Mouse (Mus musculus) embryonic facial prominence, embryonic 12.5 days (tissue): Measurements from ENCODE around the gene Sgsm3. TPM values are rescaled to one million over a fixed set of nuclear protein-coding genes. Genes with fewer than 3 reads are reported as not detected.

Source experiments
- ATAC-seq: fragments of 200-750 bp; cut with Nextera tagmentation; 2 replicates; pipeline ENCODE4 v1.8.0; 2017; ENCODE audit not compliant: insufficient number of reproducible peaks, insufficient read depth, low FRiP score, low TSS enrichment
- H3K27ac ChIP-seq: fragments of 300-500 bp; sonication (generic); 2 replicates; pipeline ENCODE4 v1.5.1; 2016; ENCODE audit warnings: mild to moderate bottlenecking
- H3K27me3 ChIP-seq: fragments of 300-500 bp; sonication (generic); 2 replicates; pipeline ENCODE4 v1.6.1; 2016; ENCODE audit warnings: mild to moderate bottlenecking, moderate library complexity
- H3K36me3 ChIP-seq: fragments of 300-500 bp; sonication (generic); 2 replicates; pipeline ENCODE4 v1.6.1; 2016; ENCODE audit warnings: mild to moderate bottlenecking
- H3K4me1 ChIP-seq: fragments of 300-500 bp; sonication (generic); 2 replicates; pipeline ENCODE4 v1.6.1; 2016
- H3K4me2 ChIP-seq: fragments of 300-500 bp; sonication (generic); replicated peaks from 2 replicates; pipeline ENCODE4 v1.6.1; 2016; ENCODE audit warnings: mild to moderate bottlenecking, moderate library complexity
- H3K4me3 ChIP-seq: fragments of 300-500 bp; sonication (generic); 2 replicates; pipeline ENCODE4 v1.5.1; 2016; ENCODE audit warnings: mild to moderate bottlenecking
- H3K9ac ChIP-seq: fragments of 300-500 bp; sonication (generic); 2 replicates; pipeline ENCODE4 v1.6.1; 2016; ENCODE audit warnings: mild to moderate bottlenecking, moderate library complexity
- H3K9me3 ChIP-seq: fragments of 300-500 bp; sonication (generic); 2 replicates; pipeline ENCODE4 v1.6.1; 2016; ENCODE audit warnings: mild to moderate bottlenecking, moderate library complexity
- WGBS: fragments of 180-500 bp; shearing (Covaris S2); methylation state at CpG from one replicate; pipeline ENCODE4 v1.1.7; 2016; 5-methylcytosine and 5-hydroxymethylcytosine counted together
- polyA plus RNA-seq: library from polyadenylated mRNA; unstranded; fragments of >200 nt; fragmentation: Nextera tagmentation; extraction: Ambion mirVana; gene quantifications from 2 replicates; pipeline ENCODE4 v1.2.1, GENCODE M21; 2016

Sgsm3 gene
- polyA plus RNA-seq, 1 experiment from 2014 or later, result 31.7 TPM

- ATAC-seq, result peak; percentile 88
- Histone ChIP-seq H3K4me2 (peak within 1 kb of the TSS; percentile 70), H3K36me3 (peaks cover 23% of the 10 kb centered on the region), H3K27ac (peak within 1 kb of the TSS; percentile 79), H3K4me3 (peak within 1 kb of the TSS; percentile 93), H3K9me3 (no peaks in the 10 kb centered on the region), H3K4me1 (peaks cover 12% of the 10 kb centered on the region), H3K9ac (peak within 1 kb of the TSS; percentile 74), H3K27me3 (no peaks in the 10 kb centered on the region)
- under 1% methylated on average over 63 of the region's 63 CpGs for WGBS
Measured at GRCm38 (mm10) chr15:80948145-80949135, 29.1 kb upstream of the Sgsm3 start, which contains the start of gene Adsl. TSS of gene Adsl (plus strand) at chr15:80948490.

- no peaks in the 10 kb centered on the region for H3K9me3 ChIP-seq
- H3K36me3 ChIP-seq, result peaks cover 33% of the 10 kb centered on the region
- peak overlapping the region; percentile 74 for H3K9ac ChIP-seq
- peaks cover 12% of the 10 kb centered on the region for H3K4me1 ChIP-seq
- H3K27me3 ChIP-seq, result no peaks in the 10 kb centered on the region
- peak overlapping the region; percentile 70 for H3K4me2 ChIP-seq
- WGBS, result 65% methylated on average over 4 of the region's 4 CpGs
- peak overlapping the region; percentile 93 for H3K4me3 ChIP-seq
- H3K27ac ChIP-seq, result no peak overlapping the region
- ATAC-seq, result no peak
Measured at GRCm38 (mm10) chr15:80949431-80949830, 28.1 kb upstream of the Sgsm3 start.

GRCm38 (mm10) chr15:80950055-80950454 is 27.5 kb upstream of the Sgsm3 start:
- Histone ChIP-seq H3K9ac (no peak overlapping the region), H3K9me3 (no peaks in the 10 kb centered on the region), H3K27ac (no peak overlapping the region), H3K4me2 (peak overlapping the region; percentile 70), H3K27me3 (no peaks in the 10 kb centered on the region), H3K4me3 (no peak overlapping the region), H3K4me1 (peaks cover 12% of the 10 kb centered on the region), H3K36me3 (peaks cover 39% of the 10 kb centered on the region)
- WGBS, result 90% methylated on average over 7 of the region's 7 CpGs
- no peak for ATAC-seq

GRCm38 (mm10) chr15:80953971-80954370 is 23.6 kb upstream of the Sgsm3 start:
- WGBS, result 91% methylated on average over 9 of the region's 9 CpGs
- H3K36me3 ChIP-seq, result peaks cover 73% of the 10 kb centered on the region
- no peaks in the 10 kb centered on the region for H3K9me3 ChIP-seq
- H3K4me2 ChIP-seq, result no peak overlapping the region
- no peak overlapping the region for H3K9ac ChIP-seq
- no peak overlapping the region for H3K4me3 ChIP-seq
- ATAC-seq, result no peak
- H3K27me3 ChIP-seq, result no peaks in the 10 kb centered on the region
- no peak overlapping the region for H3K27ac ChIP-seq
- H3K4me1 ChIP-seq, result peaks cover 12% of the 10 kb centered on the region

- Histone ChIP-seq H3K27ac (no peak overlapping the region), H3K4me1 (peaks cover 5% of the 10 kb centered on the region), H3K9ac (no peak overlapping the region), H3K36me3 (peaks cover 77% of the 10 kb centered on the region), H3K27me3 (no peaks in the 10 kb centered on the region), H3K9me3 (no peaks in the 10 kb centered on the region), H3K4me2 (no peak overlapping the region), H3K4me3 (no peak overlapping the region)
- ATAC-seq, result no peak
- WGBS, result 86% methylated on average over 3 of the region's 3 CpGs
Measured at GRCm38 (mm10) chr15:80954861-80955260, 22.7 kb upstream of the Sgsm3 start.

GRCm38 (mm10) chr15:80955836-80956438 is 21.6 kb upstream of the Sgsm3 start:
- ATAC-seq, result no peak
- WGBS, result 93% methylated on average over 12 of the region's 12 CpGs
- H3K4me2 ChIP-seq, result no peak overlapping the region
- no peaks in the 10 kb centered on the region for H3K4me1 ChIP-seq
- H3K4me3 ChIP-seq, result no peak overlapping the region
- H3K9ac ChIP-seq, result no peak overlapping the region
- no peaks in the 10 kb centered on the region for H3K9me3 ChIP-seq
- no peaks in the 10 kb centered on the region for H3K27me3 ChIP-seq
- peaks cover 83% of the 10 kb centered on the region for H3K36me3 ChIP-seq
- no peak overlapping the region for H3K27ac ChIP-seq

- no peaks in the 10 kb centered on the region for H3K27me3 ChIP-seq
- no peak for ATAC-seq
- no peaks in the 10 kb centered on the region for H3K4me1 ChIP-seq
- H3K9me3 ChIP-seq, result no peaks in the 10 kb centered on the region
- H3K36me3 ChIP-seq, result peaks cover 53% of the 10 kb centered on the region
- H3K27ac ChIP-seq, result no peak overlapping the region
- no peak overlapping the region for H3K9ac ChIP-seq
- WGBS, result 83% methylated on average over 1 of the region's 1 CpGs
- no peak overlapping the region for H3K4me2 ChIP-seq
- no peak overlapping the region for H3K4me3 ChIP-seq
Measured at GRCm38 (mm10) chr15:80969371-80969770, 8.2 kb upstream of the Sgsm3 start.

- H3K4me2 ChIP-seq, result no peak overlapping the region
- H3K27ac ChIP-seq, result no peak overlapping the region
- no peak for ATAC-seq
- 32% methylated on average over 5 of the region's 5 CpGs for WGBS
- no peaks in the 10 kb centered on the region for H3K4me1 ChIP-seq
- H3K36me3 ChIP-seq, result peaks cover 11% of the 10 kb centered on the region
- H3K27me3 ChIP-seq, result no peaks in the 10 kb centered on the region
- H3K9me3 ChIP-seq, result no peaks in the 10 kb centered on the region
- no peak overlapping the region for H3K9ac ChIP-seq
- no peak overlapping the region for H3K4me3 ChIP-seq
Measured at GRCm38 (mm10) chr15:80974311-80974710, 3.3 kb upstream of the Sgsm3 start.

GRCm38 (mm10) chr15:80975666-80976065 is 1.9 kb upstream of the Sgsm3 start:
- Histone ChIP-seq H3K9ac (no peak overlapping the region), H3K27me3 (no peaks in the 10 kb centered on the region), H3K4me3 (no peak overlapping the region), H3K4me2 (no peak overlapping the region), H3K36me3 (no peaks in the 10 kb centered on the region), H3K4me1 (no peaks in the 10 kb centered on the region), H3K9me3 (no peaks in the 10 kb centered on the region), H3K27ac (no peak overlapping the region)
- 95% methylated on average over 3 of the region's 3 CpGs for WGBS
- ATAC-seq, result no peak

- no peaks in the 10 kb centered on the region for H3K9me3 ChIP-seq
Measured at GRCm38 (mm10) chr15:80979611-80980010, 2.0 kb downstream of the Sgsm3 start.

GRCm38 (mm10) chr15:80981176-80981575 is 3.6 kb downstream of the Sgsm3 start:
- H3K27me3 ChIP-seq, result no peaks in the 10 kb centered on the region
- no peaks in the 10 kb centered on the region for H3K9me3 ChIP-seq
- H3K4me3 ChIP-seq, result no peak overlapping the region
- no peak overlapping the region for H3K9ac ChIP-seq
- WGBS, result 85% methylated on average over 4 of the region's 4 CpGs
- H3K4me2 ChIP-seq, result no peak overlapping the region
- H3K36me3 ChIP-seq, result no peaks in the 10 kb centered on the region
- no peaks in the 10 kb centered on the region for H3K4me1 ChIP-seq
- no peak overlapping the region for H3K27ac ChIP-seq
- ATAC-seq, result no peak

More at GRCm38 (mm10) chr15:80979611-80980010, 2.0 kb downstream of the Sgsm3 start:
- no peaks in the 10 kb centered on the region for H3K27me3 ChIP-seq
- no peak overlapping the region for H3K4me2 ChIP-seq
- ATAC-seq, result no peak
- no peaks in the 10 kb centered on the region for H3K36me3 ChIP-seq
- no peaks in the 10 kb centered on the region for H3K4me1 ChIP-seq
- no peak overlapping the region for H3K9ac ChIP-seq
- WGBS, result 67% methylated on average over 4 of the region's 4 CpGs
- no peak overlapping the region for H3K27ac ChIP-seq
- H3K4me3 ChIP-seq, result no peak overlapping the region

- WGBS, result 79% methylated on average over 2 of the region's 2 CpGs
- no peaks in the 10 kb centered on the region for H3K27me3 ChIP-seq
- no peaks in the 10 kb centered on the region for H3K36me3 ChIP-seq
Measured at GRCm38 (mm10) chr15:80983264-80983663, 5.7 kb downstream of the Sgsm3 start.

More at GRCm38 (mm10) chr15:80983264-80983663, 5.7 kb downstream of the Sgsm3 start:
- Histone ChIP-seq H3K4me1 (no peaks in the 10 kb centered on the region), H3K9me3 (no peaks in the 10 kb centered on the region), H3K27ac (no peak overlapping the region), H3K9ac (no peak overlapping the region), H3K4me3 (no peak overlapping the region), H3K4me2 (no peak overlapping the region)
- ATAC-seq, result no peak
